ENCODE assay signal across 28 mouse cellular contexts in genomic region chr17:60720138-60720537, GRCm38 (mm10).
"Had no signal": no experiment of that assay in that cellular context is flagged by ENCODE, and none has a peak within 500 bp of the region (broad histone marks: within the 10 kb centered on the region; RNA-seq: fewer than 3 reads in every experiment).

No protein-coding gene starts in this region.

- H3K27ac ChIP-seq: embryonic facial prominence, embryonic 10.5 days; embryonic facial prominence, embryonic 12.5 days; embryonic facial prominence, embryonic 13.5 days; embryonic facial prominence, embryonic 15.5 days; forebrain, embryonic 10.5 days; forebrain, embryonic 12.5 days; forebrain, embryonic 13.5 days; forebrain, embryonic 15.5 days; gastrocnemius, adult 2 months had no signal

- H3K9me3 ChIP-seq: embryonic facial prominence, embryonic 10.5 days; embryonic facial prominence, embryonic 12.5 days; embryonic facial prominence, embryonic 13.5 days; embryonic facial prominence, embryonic 15.5 days; forebrain, embryonic 10.5 days; forebrain, embryonic 12.5 days; forebrain, embryonic 13.5 days; forebrain, embryonic 15.5 days had no signal

- H3K9ac ChIP-seq: embryonic facial prominence, embryonic 12.5 days; embryonic facial prominence, embryonic 13.5 days; embryonic facial prominence, embryonic 15.5 days; forebrain, embryonic 12.5 days; forebrain, embryonic 13.5 days; forebrain, embryonic 15.5 days; forebrain, postnatal 0 days had no signal

- H3K36me3 ChIP-seq: embryonic facial prominence, embryonic 10.5 days; embryonic facial prominence, embryonic 12.5 days; embryonic facial prominence, embryonic 13.5 days; embryonic facial prominence, embryonic 15.5 days; forebrain, embryonic 10.5 days; forebrain, embryonic 12.5 days; forebrain, embryonic 15.5 days had no signal

- H3K4me3 ChIP-seq: embryonic facial prominence, embryonic 10.5 days; embryonic facial prominence, embryonic 12.5 days; embryonic facial prominence, embryonic 13.5 days; embryonic facial prominence, embryonic 15.5 days; erythroblast, embryonic 14.5 days; forebrain, embryonic 10.5 days; forebrain, embryonic 12.5 days; forebrain, embryonic 13.5 days; forebrain, embryonic 15.5 days; gastrocnemius, adult 2 months had no signal

- H3K4me1 ChIP-seq: embryonic facial prominence, embryonic 10.5 days; embryonic facial prominence, embryonic 12.5 days; embryonic facial prominence, embryonic 13.5 days; embryonic facial prominence, embryonic 15.5 days; forebrain, embryonic 10.5 days; forebrain, embryonic 12.5 days; forebrain, embryonic 13.5 days; forebrain, embryonic 15.5 days had no signal

- H3K27me3 ChIP-seq: embryonic facial prominence, embryonic 12.5 days; embryonic facial prominence, embryonic 13.5 days; embryonic facial prominence, embryonic 15.5 days; forebrain, embryonic 12.5 days; forebrain, embryonic 13.5 days; forebrain, embryonic 15.5 days had no signal

- H3K4me2 ChIP-seq: embryonic facial prominence, embryonic 12.5 days; embryonic facial prominence, embryonic 13.5 days; embryonic facial prominence, embryonic 15.5 days; forebrain, embryonic 12.5 days; forebrain, embryonic 13.5 days; forebrain, embryonic 15.5 days had no signal

- DNase-seq: cerebellum, adult 18-20 months; cerebellum, adult 2 months; cerebellum, adult 8-10 months; cerebellum, adult 9-10 months; cerebellum, adult 9-11 months; cerebellum, postnatal 10 days; cerebellum, postnatal 14 days; cerebellum, postnatal 25 days; cerebellum, postnatal 36 days; embryo, embryonic 11 days; forebrain, postnatal 0 days; gastrocnemius, adult 2 months; gastrocnemius, postnatal 10 days; gastrocnemius, postnatal 14 days; gastrocnemius, postnatal 25 days; gastrocnemius, postnatal 36 days; heart, adult 11 months had no signal

- ATAC-seq: forebrain, embryonic 13.5 days; forebrain, embryonic 14.5 days; forebrain, embryonic 15.5 days; forebrain, embryonic 16.5 days; forebrain, postnatal 0 days had no signal
